Mouse (Mus musculus) liver, postnatal 0 days (tissue): ENCODE results near the gene Cep152.

Source experiments
- CTCF ChIP-seq: sonication (generic); IDR thresholded peaks from 2 replicates; pipeline ENCODE4 v1.5.1; 2016; ENCODE audit warnings: antibody characterized with exemption, low read depth
- EP300 ChIP-seq: IDR thresholded peaks from 2 replicates; pipeline ENCODE4 v1.6.1; 2016; ENCODE audit warnings: antibody characterized with exemption, low read depth, mild to moderate bottlenecking

DNA sequence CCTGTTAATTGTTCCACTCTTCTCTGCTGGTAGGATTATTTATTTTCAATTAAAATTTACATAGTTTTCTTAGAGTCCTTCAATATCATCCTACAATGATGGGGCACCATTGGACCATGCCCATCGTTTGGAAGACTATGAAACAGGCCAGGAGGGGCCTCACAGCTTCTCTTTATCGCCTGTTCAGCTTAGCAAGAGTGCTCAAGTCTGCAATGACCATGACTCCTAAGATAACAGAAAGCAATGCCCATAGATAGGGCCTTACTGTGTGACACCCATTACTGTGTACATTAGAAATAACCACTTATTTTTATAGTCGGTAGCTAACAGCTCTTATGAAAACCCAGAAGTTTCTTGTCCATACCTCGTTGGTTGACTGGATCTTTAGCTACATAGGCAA lies 41.0 kb upstream of the Cep152 start:
- TF ChIP-seq CTCF (no peak), EP300 (peak; percentile 90)
